Mouse (Mus musculus) megakaryocyte, adult 5-6 weeks (primary cell): ENCODE measurements around the gene Adam33. TPM values are rescaled to one million over a fixed set of nuclear protein-coding genes. Genes with fewer than 3 reads are reported as not detected.
"Not testable (repeated sequence)": the region's sequence is repeated elsewhere in the genome, so short reads cannot be mapped to it uniquely, and the experiment has no call there.

Source experiments
- ATAC-seq: 2 replicates; pipeline ENCODE4 v1.8.0; 2016; ENCODE audit warnings: mild to moderate bottlenecking, inconsistent platforms; ENCODE audit not compliant: poor library complexity, severe bottlenecking
- total RNA-seq, 2 experiments: library from RNA; stranded (forward) in 1 of 2; stranded (reverse) in 1 of 2; fragments of 153-499, 151-499 nt in 1 of 2; fragments of 221-1000, 200-1000 nt in 1 of 2; gene quantifications; 2 replicates each; pipeline versions ENCODE4 v1.2.3 to v1.2.4; 2015 to 2017

The Adam33 gene
- total RNA-seq, 2 experiments from 2014 or later = 0.18 TPM; not detected in 1

DNA sequence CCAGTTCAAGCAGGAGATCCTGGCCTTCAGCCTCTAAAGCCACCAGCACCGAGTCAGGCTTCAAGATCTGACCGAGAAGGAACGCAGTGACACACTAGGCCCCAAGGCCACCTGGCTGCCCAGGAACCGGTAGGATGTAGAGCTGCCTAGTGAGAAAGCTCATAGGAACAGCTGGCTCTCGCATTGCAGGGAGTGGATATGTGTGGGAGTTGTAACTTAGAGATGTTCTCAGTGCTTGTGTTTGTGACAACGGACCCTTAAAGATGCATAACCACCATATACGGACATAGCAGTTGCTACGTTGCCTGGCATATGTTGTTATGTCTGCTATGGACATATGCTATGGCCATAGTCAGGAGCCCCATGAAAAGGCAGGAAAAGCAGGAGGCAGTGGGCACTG lies 4.9 kb downstream of the Adam33 start:
- no peak for ATAC-seq

DNA sequence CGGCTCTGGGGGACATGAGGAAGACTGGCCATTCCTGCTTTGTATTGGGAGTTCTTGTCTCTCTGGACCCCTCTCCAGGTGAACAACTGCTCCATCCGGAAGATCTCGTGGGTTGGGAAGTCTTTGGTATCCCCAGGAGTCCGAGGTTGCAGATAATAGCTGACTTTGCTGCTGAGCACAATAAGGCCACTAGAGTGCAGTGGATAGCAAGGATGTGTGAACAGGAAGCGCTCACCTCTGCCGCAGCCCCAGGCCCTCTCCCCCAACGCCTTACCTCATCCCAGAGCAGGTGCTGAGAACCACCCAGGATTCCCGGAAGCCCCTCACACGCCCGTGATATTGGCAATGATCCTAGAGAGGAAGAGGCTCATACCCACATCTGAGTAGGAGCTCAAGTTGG lies 7.4 kb downstream of the Adam33 start:
- peak; percentile 64 for ATAC-seq

DNA sequence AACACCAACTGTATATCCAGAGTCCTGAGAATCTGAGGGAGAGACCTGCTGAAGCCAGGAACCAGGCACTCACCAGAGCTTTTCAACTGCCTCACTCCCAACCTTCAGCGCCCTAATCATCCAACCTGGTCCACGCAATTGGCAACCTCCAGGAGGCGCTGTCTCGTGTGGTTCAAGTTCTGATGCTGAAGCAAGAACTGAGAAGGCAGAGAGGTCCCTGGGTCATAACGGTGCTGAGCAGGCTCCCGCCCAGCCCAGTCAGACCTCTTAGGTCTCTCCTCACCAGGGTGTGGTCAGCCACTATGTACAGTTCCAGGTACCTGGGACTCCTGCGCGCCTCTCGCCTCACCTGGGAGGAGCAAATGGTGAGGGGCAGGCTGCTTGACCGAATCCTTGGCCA lies 8.0 kb downstream of the Adam33 start:
- ATAC-seq = peak; percentile 74

DNA sequence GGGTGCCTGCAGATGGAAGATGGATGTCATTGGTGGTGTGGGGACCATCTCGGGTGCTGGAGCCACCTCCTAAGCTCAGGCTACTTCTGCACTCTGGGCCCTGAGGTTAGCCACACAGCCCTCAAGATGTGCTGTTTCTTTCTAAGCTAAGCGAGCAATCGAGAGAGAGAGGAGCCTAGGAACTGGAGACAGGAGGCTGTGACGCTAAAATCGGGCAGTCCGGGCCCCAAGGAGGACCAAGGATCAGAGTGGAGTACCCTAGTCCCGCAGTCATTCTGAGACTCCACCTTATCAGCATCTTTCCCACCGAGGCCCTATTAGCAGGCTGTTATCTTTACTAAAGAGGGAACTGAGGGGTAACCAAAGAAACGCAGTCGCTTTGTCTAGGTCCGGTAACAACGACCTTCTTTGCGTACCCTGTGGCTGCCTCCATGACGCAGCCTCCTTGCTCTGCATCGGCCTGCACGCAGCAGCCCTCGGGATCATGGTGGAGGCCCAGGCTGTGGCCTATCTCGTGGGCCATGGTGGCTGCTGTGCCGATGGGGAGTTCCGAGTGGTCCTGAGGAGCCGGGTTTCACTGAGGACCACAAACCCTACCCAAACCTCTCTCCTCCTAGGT lies 8.9 kb downstream of the Adam33 start:
- ATAC-seq = no peak

DNA sequence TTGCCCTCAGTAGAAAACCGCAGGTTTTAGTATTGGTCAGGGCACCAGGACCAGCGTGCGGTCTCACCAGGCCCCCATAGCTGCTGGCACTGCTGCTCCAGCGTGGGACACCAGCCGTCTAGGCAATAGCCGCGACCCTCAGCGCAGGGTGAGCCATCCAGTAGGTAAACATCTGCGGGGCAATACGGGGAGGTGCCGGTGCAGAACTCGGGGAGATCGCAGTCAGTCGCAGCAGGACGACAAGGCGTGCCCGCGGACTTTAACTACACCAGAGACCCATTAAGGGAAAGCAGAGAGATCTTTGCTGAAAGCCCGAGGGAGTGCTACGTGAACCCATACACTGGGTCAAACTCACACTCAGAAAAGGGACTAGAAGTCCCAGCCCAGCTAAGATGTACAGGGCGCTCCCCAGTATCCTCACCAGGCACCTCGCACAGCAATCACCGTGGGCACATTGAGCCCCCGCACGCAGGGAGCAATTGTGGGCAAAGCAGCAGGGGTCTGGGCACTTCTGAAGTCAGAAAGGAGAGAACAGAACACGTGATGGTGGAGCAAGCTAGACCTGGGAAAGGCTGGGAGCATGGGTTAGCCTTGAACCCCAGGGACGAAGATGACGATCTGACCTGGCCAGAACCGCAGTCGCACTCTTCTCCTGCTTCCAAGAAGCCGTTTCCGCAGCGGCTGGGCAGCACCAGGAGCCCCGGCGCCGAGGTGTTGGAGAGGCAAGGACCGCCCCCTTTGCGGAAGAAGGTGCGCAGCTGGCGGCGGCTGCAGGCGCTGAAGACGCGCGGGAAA lies 9.6 kb downstream of the Adam33 start:
- ATAC-seq = no peak

DNA sequence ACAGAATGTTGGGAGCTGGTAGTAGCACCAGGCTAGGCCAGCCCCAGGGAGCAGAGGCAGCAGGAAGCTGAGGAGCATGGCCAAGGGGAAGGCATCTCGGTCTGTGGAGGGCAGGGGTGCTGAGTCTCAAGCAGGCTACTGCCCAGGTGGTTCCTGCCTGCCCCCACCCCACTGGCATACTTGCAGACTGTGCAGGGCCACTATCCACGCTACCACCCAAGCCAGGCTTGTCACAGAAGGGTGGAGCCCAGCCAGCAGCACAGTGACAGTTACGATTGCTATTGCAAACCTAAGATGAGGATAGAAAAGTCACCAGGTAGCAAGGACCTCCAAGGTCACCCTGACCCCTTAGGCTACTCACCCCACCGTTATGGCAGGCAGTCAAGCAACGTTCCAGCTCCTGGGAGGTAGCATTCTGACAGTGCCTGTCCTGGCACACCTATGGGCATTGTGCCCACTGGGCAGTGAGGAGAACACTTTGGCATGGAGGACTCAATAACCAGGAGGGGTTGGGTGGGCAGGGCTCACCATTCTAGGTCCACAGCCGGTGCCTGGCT lies 10.7 kb downstream of the Adam33 start:
- no peak for ATAC-seq

DNA sequence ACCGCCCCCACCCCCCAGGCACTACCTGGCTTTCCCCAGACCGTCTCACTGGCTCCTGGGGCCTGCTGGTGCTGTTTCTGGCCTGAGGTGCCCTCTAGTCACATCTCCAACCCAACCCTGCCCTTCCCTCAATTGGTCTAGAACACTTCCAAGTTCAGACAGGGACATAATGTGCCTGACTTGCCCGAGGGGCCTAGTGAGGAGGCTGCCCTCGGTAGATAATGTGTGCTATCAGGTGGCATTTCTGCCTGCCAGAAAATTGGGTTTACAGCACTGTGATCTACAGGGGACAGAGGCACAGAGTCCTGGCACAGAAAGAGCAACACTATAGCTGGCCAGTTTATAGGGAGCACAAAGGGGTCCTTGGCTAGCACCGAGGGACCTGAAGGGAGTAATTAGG lies 11.6 kb downstream of the Adam33 start:
- 0 out of 2 replicates have a peak, but pooled peaks have one; percentile 15 for ATAC-seq

DNA sequence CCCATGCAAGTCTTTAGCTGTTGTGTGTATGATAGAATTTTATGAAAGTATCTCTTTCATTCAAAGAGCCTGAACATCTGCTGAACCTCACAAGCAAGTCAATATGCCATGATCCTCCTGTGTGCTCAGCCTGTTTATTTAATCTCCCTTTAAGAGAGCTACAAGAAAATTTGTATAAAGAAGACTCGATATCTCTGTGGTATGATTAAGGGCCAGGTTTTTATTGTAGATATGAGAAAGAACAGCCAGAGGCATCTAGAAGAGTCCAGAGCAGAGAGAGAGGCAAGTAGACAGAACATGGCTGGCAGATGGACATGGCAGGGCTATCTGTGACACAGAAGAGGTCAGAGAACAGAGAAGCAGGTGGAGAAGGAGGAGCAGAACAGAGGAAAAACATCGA lies 17.6 kb downstream of the Adam33 start:
- ATAC-seq = no peak

DNA sequence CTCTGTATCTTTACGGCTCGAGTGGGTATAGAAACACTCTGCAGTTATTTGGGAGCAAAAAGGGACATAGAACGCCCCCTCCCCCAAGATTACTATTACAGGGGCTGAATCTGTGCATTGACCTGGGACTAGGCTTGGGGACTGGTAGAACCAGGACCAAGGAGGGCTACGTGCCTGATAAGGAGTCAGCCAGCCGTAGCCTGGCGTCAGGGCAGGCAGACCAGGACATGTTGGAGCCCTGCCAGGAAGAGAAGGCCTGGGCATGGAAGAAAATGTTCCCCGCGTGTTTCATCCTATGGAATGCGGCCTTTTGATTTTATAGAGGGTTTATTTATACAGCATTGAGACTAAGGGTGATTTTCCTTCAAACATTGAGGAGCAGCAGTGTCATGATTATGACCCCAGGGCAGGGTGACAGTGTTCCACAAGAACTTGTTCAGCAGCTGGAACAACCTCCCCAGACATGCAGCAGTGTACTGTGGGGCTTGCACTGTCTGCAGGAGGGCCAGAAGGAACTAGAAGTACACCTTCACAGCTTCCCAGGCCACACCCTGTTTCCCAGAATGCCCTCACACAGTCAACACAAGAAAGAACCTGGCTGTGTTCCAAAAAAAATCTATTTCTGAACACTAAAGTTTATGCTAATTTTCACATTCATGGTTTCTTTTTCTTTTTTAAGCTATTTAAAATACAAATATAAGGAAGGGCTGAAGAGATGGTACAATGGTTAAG lies 18.5 kb downstream of the Adam33 start:
- ATAC-seq = no peak

DNA sequence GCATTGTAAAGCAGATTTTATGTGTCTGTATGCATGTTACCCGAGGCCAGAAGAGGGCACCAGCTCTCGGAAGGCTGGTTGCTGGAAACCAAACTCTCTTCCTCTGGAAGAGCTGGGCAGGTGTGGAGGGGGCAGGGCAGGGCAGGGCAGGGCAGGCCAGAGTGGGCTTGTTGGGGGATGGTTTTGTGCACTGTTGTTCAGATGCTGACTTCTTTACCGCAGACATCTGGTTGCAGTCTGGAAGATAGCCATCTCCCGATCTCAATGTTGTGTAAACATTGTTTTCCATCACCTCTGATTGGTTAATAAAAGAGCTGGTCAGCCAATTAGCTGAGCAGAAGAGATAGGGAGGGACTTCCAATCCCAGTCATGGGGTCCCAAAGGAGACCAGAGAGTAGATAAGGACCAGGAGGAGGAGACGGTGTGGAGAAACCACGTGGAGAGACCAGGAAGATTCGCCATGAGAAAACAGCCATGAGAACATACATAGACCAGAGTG lies 19.2 kb downstream of the Adam33 start:
- ATAC-seq = no peak

DNA sequence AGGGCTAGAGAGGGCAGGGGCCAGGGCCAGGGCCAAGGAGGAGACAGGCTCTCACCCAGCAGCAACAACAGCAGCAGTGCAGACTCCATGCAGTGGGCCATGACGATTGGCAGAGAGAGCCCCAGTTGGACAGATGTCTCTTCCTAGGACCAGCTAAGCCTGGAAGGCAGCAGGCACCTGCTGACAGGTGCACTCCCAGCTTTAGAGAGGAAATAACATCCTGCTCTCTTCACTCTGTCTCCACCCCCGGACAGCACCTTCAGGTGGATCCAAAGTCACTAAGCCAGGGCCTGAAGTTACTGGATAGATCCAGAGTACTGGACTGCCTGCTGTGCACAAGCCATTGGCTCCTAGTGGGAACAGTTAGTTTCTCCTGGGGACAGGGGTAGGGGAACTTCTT lies 20.6 kb downstream of the Adam33 start, which contains the start of gene Gfra4:
Gene Gfra4 (minus strand): TSS at position 101 of the 400 bp plus-strand sequence.
- ATAC-seq = no peak

DNA sequence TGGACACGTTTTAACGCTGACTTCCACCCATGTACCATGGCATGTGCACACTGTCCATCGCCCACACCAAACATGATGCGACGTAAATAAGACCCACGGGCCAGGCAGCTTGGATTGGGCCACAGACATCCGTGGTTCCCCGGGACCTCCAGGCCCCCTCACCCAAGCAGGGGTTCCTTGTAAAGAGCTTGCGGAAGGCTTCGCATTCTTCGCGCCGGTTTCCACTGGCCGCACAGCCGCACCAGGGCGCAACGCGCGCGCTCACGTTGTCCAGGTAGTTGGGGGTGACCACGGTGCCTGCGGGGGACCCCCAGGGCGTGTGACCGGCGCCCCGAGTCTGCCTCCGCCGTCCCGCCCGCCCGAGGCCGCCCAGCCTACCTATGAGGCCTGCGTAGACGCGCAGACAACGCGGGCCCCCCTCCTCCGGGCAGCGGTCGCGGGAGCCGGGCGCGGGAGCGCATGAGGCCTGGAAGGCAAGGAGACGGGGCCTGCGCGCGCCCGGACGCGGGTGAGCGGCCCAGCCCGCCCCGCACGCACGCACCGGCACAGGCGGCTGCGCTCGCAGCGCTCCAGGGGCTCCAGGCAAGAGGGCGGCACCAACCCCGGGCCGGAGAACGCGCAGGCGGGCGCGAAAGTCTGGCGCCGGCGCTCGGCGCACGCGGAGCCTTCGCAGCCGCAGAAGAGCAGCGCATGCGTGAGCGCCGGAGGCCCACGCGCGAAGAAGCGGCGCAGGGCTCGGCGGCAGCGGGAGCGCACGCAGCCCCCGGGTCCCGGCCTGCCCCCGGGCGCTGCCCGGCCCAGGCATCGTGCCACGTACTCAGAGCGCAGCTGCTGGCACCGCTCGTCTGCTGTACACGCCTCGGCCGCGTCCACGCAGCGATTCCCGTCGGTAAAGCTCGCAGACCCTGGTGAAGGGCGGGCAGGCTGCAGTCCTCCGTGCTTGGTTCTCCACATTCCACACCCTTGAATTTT lies 22.5 kb downstream of the Adam33 start:
- ATAC-seq = no peak

DNA sequence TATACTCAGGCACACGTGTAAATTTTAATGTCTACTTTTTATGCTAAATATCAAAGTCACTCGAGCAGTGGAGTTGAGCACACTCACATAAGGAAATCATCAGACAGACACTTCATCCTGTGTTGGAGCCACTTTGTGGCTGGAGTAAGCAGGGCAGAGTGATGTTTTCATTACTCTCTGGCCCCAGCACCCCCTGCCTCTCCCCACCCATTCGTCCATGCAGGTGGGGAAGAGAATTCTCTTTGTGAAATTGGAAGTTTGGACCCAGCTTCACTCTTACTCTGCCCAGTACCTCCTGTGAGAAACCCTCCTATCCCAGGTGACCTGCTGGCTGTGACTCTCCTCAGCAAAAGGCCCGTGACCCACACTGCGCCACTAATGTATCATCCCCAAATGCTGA lies 24.9 kb downstream of the Adam33 start:
- no peak for ATAC-seq

DNA sequence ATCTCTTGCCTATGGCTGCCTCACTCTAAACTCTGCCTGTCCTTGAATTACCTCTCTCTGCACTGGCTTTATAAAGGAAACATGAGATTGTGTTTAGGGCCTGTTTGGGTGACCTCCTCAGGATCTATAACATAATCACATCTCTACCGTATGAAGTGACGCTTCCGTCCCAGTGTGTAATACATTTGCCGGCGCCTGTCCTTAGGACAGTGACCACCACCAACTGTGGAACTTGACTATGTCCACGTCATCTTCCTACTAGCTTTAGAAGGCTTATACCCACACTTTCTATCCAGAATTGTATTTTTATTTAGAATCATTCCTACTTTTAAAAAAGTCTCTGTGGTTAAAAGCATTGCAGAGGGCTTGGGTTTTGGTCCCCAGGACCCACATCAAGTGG lies 25.4 kb downstream of the Adam33 start:
- ATAC-seq = no peak

DNA sequence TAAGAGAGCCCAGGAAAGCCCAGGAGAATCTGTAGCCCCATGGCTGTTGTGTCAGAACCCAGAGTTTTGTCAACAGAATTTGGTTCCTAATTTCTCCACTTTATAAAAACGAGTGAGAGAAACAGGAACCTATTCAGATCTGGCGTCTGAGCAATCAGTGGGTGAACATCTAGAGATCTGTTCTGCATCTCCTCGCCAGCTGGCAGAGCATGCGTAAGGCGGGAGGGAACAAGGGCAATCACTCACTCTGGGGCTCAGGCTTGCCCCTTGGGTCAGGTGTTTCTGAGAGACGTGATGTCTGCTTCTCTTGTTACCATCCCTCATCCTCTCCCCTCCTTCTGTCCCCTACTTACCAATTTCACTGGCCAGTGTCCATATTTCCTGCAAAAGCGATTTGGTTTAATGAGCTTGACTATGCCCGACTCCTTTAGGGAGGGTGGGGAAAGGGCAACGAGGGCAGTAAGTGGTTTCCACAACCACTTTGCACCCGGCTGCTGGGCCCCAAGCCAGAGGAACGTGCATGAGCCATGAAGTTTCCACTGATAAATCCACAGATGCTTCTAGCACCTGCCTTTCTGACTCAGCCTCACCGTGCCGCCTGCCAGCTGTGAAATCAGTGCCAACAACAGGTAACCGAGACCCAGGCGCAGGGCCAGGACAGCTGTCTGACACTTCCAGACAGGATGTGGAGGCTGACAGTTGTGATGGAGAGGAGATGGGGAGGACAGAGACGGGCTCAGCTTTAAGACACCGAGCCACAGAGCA lies 26.2 kb downstream of the Adam33 start:
- peak; percentile 74 for ATAC-seq

DNA sequence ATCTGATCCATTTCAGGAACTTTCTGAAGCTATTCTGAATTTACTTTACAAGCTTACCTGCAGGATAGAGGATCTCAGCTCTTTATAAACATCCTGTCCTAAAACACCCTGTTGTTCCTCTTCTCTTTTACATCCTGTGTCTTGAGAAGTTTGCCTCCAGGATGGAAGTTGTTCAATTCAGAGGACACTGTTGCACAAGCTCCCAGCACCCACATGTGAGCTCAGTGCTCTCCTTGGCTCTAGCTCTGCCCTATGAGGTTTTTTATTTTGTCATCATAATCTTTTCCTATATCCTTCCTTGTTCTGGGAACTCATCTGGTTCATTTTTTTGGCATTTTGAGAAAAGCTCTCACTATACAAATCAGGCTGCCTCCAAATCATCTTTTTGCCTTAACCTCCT lies 26.9 kb downstream of the Adam33 start:
- ATAC-seq = peak; percentile 45; the same call in 1 of the 2 replicates

DNA sequence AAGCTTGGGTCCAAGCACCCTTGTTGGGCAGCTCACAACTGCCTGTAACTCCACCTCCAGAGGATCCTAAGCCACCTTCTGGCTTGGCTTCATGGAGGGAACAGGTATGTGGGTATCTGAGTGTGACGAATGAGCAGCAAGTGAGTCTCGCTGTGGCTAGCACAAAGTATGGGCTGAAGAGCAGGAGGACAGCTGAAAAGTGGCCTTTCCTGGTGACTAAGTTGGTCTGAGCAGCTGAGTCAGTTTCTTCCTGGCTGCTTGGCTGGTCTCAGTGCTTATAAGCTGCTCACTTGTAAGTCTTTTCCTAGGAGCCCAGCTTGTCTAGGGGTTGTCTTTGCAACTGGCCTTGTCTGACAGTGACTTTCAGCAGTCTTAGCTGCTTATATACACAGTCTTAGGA lies 27.3 kb downstream of the Adam33 start:
- no peak for ATAC-seq

DNA sequence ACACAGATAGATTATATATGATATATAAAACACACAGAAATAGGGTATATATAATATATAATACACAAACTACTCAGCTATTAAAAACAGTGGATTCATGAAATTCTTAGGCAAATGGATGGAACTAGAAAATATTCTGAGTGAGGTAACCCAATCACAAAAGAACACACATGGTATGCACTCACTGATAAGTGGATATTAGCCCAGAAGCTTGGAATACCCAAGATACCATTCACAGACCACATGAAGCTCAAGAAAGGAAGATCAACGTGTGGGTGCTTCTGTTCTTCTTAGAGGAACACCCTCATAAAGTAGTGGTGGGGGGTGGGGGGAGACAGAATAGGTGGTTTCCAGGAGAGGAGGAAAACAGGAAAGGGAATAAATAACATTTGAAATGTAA lies 32.2 kb downstream of the Adam33 start:
- not testable (repeated sequence) for ATAC-seq

DNA sequence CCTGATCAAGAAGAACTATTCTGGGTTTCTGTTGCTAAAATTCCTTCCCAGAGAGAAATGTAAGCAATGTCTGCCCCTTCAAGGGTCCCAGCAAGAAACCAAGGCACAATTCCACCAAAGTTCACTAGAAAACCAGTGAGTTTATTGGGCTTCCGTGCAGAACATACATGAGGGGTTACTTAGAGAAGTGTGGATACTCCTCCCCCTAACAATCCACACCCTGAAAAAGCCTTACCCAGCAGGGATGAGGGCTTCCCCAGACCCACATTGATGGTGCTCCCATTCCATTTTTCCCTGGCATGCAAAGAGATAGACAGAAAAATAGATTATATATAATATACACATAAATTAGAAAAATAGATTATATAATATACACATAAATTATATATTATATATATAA lies 32.6 kb downstream of the Adam33 start:
- no peak for ATAC-seq
